Mouse (Mus musculus): ENCODE data around the gene Tmem135. TPM values are rescaled to one million over a fixed set of nuclear protein-coding genes. Genes with fewer than 3 reads are reported as not detected.

Tmem135 gene
- total and polyA plus RNA-seq, 3 experiments = 18.0 to 31.0 (median 30.0) TPM

DNA sequence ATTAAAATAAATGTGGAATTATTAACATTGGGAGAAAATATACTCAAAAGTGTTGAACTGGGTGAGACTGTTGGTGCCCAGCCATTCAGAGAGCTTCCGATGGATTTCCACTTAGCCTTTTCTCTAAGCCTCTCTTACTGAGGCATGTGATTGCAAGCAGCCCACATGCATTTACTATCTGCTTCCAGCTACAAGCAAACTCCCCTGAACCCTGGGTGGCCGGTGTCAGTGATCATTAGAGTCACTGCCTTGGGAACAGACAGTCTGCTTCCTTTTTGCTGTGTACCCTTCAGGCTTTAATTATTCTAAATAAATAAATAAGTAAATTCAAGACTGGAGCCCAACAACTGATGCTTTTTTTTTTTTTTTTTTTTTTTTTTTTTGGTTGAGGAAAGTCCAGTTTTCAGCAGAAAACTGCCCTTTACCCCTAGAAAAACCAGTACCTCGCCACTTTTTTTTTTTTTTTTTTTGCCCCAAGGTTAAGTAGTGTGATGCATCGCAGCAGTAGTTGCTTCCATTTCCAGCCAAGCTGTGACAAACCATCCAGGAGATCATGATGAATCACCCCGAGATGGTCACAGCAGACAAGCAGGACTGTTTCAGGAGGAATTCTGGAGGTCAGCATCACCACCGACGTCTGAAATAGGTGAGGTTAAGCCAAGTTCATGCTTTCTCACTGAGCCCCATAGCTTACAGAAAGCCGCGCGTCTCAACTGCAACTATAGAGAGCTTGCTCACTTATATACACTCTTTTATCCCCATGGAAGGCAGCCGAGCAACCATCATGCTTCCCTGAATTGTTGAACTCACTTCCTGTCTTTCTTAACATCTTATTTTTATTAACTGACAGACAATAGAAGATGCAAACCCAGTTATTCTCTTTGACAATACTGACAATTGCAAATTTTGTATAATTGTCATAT, 22.0 kb upstream of the Tmem135 start:
- Histone ChIP-seq H3K36me3 (replicated peaks in 1 of 2; ENCODE audit: control insufficient read depth in 1 of 2, insufficient read depth in 1 of 2, low read length in 1 of 2) (no peaks in the 10 kb centered on the region), H3K9me3 (replicated peaks; ENCODE audit: low read length) (no peaks in the 10 kb centered on the region), H3K27me3 (replicated peaks) (no peaks in the 10 kb centered on the region), H3K27ac (ENCODE audit: insufficient read depth, low read depth) (no peak overlapping the region), H3K4me3 (replicated peaks in 1 of 3; ENCODE audit: low read depth in 2 of 3, low read length in 2 of 3, poor library complexity in 1 of 3) (no peak overlapping the region), H3K79me2 (replicated peaks; ENCODE audit: control insufficient read depth, extremely low read depth, insufficient read depth, poor library complexity, severe bottlenecking) (no peaks in the 10 kb centered on the region), H3K4me1 (ENCODE audit: control insufficient read depth in 1 of 2, insufficient read depth in 2 of 2) (no peaks in the 10 kb centered on the region), H3K4me2 (ENCODE audit: insufficient read depth, low read depth, poor library complexity, severe bottlenecking) (no peak overlapping the region), H3K9ac (ENCODE audit: insufficient read depth, low read depth) (no peak overlapping the region)
- DNase-seq (ENCODE audit: extremely low read depth) = no peak
- in situ Hi-C loops (cut with MboI; ENCODE audit: low pct_ligation_motif_present, low pct_unique_long_range_greater_than_20kb, low sequenced_read_pairs) (loop anchor here (10.0 kb wide), 1 partner anchor 61 kb away; no protein-coding TSS in a partner anchor), dilution Hi-C loops (cut with MboI; ENCODE audit: extremely low pct_ligation_motif_present, extremely low pct_unique_long_range_greater_than_20kb, low sequenced_read_pairs) (no loop called here)
- TF ChIP-seq CTCF (conservative IDR thresholded peaks at IDR 0.05 in 1 of 2, IDR thresholded peaks at IDR 0.05 in 1 of 2; ENCODE audit: low read depth in 2 of 2, low read length in 2 of 2) (no peak), RAD21 (IDR thresholded peaks at IDR 0.05; ENCODE audit: low read depth, low read length) (no peak), JUND (conservative IDR thresholded peaks at IDR 0.05; ENCODE audit: low read depth, low read length) (no peak), NELFE (IDR thresholded peaks at IDR 0.05; ENCODE audit: low read depth, low read length) (no peak), IRF4 (IDR thresholded peaks at IDR 0.05; ENCODE audit: low read depth, low read length) (no peak), EP300 (IDR thresholded peaks at IDR 0.05; ENCODE audit: low read length) (no peak), ELF1 (IDR thresholded peaks at IDR 0.05; ENCODE audit: low read depth, low read length) (no peak), MAFK (IDR thresholded peaks at IDR 0.05; ENCODE audit: insufficient replicate concordance, low read length) (no peak), BHLHE40 (IDR thresholded peaks at IDR 0.05; ENCODE audit: low read depth, low read length) (no peak), MEF2A (IDR thresholded peaks at IDR 0.05; ENCODE audit: borderline replicate concordance, low read depth, low read length) (no peak), SMC3 (IDR thresholded peaks at IDR 0.05; ENCODE audit: low read depth, low read length) (no peak), ZNF384 (IDR thresholded peaks at IDR 0.05; ENCODE audit: low read depth, low read length) (no peak), PAX5 (IDR thresholded peaks at IDR 0.05; ENCODE audit: low read length) (no peak), ZMIZ1 (IDR thresholded peaks at IDR 0.05; ENCODE audit: low read depth, low read length) (no peak), MAX (IDR thresholded peaks at IDR 0.05; ENCODE audit: low read length) (no peak), CHD1 (IDR thresholded peaks at IDR 0.05; ENCODE audit: low read depth, low read length) (no peak)

DNA sequence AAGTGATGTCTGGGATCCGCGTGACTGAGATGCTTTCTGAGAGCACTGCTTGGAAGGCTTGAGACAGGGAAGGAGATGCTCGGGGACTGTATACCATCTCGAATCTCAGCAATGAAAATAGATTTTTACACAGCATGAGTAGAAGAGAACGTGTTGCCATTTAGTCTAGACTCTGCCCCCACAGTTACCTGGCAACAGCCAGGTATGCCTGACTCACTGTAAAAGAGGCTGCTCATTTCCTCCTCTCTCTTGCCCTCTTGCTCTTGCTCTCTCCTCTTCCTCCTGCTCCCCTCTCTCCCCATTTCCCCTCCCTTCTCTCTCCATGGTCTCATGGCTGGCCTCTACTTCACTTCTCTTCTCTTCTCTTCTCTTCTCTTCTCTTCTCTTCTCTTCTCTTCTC, 20.6 kb upstream of the Tmem135 start:
- Histone ChIP-seq H3K27me3 (replicated peaks) (no peaks in the 10 kb centered on the region), H3K4me2 (ENCODE audit: insufficient read depth, low read depth, poor library complexity, severe bottlenecking) (no peak overlapping the region), H3K9ac (ENCODE audit: insufficient read depth, low read depth) (no peak overlapping the region), H3K79me2 (replicated peaks; ENCODE audit: control insufficient read depth, extremely low read depth, insufficient read depth, poor library complexity, severe bottlenecking) (no peaks in the 10 kb centered on the region), H3K27ac (ENCODE audit: insufficient read depth, low read depth) (no peak overlapping the region), H3K9me3 (replicated peaks; ENCODE audit: low read length) (no peaks in the 10 kb centered on the region), H3K4me1 (ENCODE audit: control insufficient read depth in 1 of 2, insufficient read depth in 2 of 2) (no peaks in the 10 kb centered on the region), H3K36me3 (replicated peaks in 1 of 2; ENCODE audit: control insufficient read depth in 1 of 2, insufficient read depth in 1 of 2, low read length in 1 of 2) (no peaks in the 10 kb centered on the region), H3K4me3 (replicated peaks in 1 of 3; ENCODE audit: low read depth in 2 of 3, low read length in 2 of 3, poor library complexity in 1 of 3) (no peak overlapping the region)
- in situ Hi-C loops (cut with MboI; ENCODE audit: low pct_ligation_motif_present, low pct_unique_long_range_greater_than_20kb, low sequenced_read_pairs) = loop anchor here (10.0 kb wide), 1 partner anchor 60 kb away; no protein-coding TSS in a partner anchor
- dilution Hi-C loops (cut with MboI; ENCODE audit: extremely low pct_ligation_motif_present, extremely low pct_unique_long_range_greater_than_20kb, low sequenced_read_pairs) = no loop called here
- no peak for TF ChIP-seq USF1 (IDR thresholded peaks at IDR 0.05; ENCODE audit: low read depth, low read length)
- no peak for TF ChIP-seq ELF1 (IDR thresholded peaks at IDR 0.05; ENCODE audit: low read depth, low read length)
- TF ChIP-seq MAX (IDR thresholded peaks at IDR 0.05; ENCODE audit: low read length) = no peak
- no peak for TF ChIP-seq SMC3 (IDR thresholded peaks at IDR 0.05; ENCODE audit: low read depth, low read length)
- TF ChIP-seq NRF1 (IDR thresholded peaks at IDR 0.05; ENCODE audit: low read depth, low read length) = no peak
- no peak for TF ChIP-seq MYC (IDR thresholded peaks at IDR 0.05; ENCODE audit: low read depth, low read length)
- TF ChIP-seq SIN3A (IDR thresholded peaks at IDR 0.05; ENCODE audit: low read length) = no peak
- no peak for TF ChIP-seq BHLHE40 (IDR thresholded peaks at IDR 0.05; ENCODE audit: low read depth, low read length)
- TF ChIP-seq MAFK (IDR thresholded peaks at IDR 0.05; ENCODE audit: insufficient replicate concordance, low read length) = no peak
- no peak for TF ChIP-seq CHD2 (IDR thresholded peaks at IDR 0.05; ENCODE audit: low read length)
- TF ChIP-seq MEF2A (IDR thresholded peaks at IDR 0.05; ENCODE audit: borderline replicate concordance, low read depth, low read length) = no peak
- TF ChIP-seq HCFC1 (IDR thresholded peaks at IDR 0.05; ENCODE audit: low read depth, low read length) = no peak
- no peak for TF ChIP-seq MAZ (IDR thresholded peaks at IDR 0.05; ENCODE audit: low read depth, low read length)
- TF ChIP-seq RAD21 (IDR thresholded peaks at IDR 0.05; ENCODE audit: low read depth, low read length) = no peak
- no peak for TF ChIP-seq CHD1 (IDR thresholded peaks at IDR 0.05; ENCODE audit: low read depth, low read length)
- no peak for TF ChIP-seq MXI1 (IDR thresholded peaks at IDR 0.05; ENCODE audit: low read depth, low read length)
- TF ChIP-seq CTCF (conservative IDR thresholded peaks at IDR 0.05 in 1 of 2, IDR thresholded peaks at IDR 0.05 in 1 of 2; ENCODE audit: low read depth in 2 of 2, low read length in 2 of 2) = no peak
- DNase-seq (ENCODE audit: extremely low read depth) = no peak

All from CH12.LX (cell line).